Mouse (Mus musculus) thymus, postnatal 0 days (tissue): ENCODE measurements around the gene Mt4. TPM values are rescaled to one million over a fixed set of nuclear protein-coding genes. Genes with fewer than 3 reads are reported as not detected.

ENCODE experiments used
- DNase-seq: peaks from one replicate; pipeline ENCODE4 v3.0.0-alpha.2; 2015; ENCODE audit warnings: low spot score
- polyA plus RNA-seq: library from polyadenylated mRNA; unstranded; fragments of >200 nt; fragmentation: Nextera tagmentation; extraction: Ambion mirVana; gene quantifications from 2 replicates; pipeline ENCODE4 v1.2.1, GENCODE M21; 2015

The Mt4 gene
- polyA plus RNA-seq, 1 experiment from 2014 or later, result 5.6 TPM

DNA sequence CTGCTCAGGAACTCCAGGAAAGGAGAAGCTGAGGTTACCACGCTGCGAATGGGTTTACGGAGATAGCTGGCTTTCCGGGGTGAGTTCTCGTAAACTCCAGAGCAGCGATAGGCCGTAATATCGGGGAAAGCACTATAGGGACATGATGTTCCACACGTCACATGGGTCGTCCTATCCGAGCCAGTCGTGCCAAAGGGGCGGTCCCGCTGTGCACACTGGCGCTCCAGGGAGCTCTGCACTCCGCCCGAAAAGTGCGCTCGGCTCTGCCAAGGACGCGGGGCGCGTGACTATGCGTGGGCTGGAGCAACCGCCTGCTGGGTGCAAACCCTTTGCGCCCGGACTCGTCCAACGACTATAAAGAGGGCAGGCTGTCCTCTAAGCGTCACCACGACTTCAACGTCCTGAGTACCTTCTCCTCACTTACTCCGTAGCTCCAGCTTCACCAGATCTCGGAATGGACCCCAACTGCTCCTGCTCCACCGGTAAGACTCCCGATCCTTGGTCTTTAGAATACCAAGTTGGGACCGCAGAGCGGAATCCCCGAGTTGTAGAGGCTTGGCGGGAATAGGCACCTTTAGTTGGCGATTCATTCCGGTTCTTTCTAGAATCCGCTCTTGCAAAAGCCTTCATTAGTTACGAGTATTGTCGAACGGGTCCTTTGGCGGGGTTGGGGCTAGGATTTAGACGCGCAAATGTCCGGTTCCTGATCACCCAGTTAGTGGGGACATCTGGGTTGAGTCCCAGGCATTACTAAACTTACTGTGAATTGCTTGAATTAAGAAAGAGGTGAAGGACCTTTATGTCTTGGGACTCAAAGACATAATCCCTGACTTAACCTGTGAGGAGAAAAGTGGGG is 42.1 kb downstream of the Mt4 start, which contains the start of gene Mt1:
Mt1 (plus strand) TSS at position 226 of the 856 bp plus-strand sequence.
- peak; percentile 62 for DNase-seq

DNA sequence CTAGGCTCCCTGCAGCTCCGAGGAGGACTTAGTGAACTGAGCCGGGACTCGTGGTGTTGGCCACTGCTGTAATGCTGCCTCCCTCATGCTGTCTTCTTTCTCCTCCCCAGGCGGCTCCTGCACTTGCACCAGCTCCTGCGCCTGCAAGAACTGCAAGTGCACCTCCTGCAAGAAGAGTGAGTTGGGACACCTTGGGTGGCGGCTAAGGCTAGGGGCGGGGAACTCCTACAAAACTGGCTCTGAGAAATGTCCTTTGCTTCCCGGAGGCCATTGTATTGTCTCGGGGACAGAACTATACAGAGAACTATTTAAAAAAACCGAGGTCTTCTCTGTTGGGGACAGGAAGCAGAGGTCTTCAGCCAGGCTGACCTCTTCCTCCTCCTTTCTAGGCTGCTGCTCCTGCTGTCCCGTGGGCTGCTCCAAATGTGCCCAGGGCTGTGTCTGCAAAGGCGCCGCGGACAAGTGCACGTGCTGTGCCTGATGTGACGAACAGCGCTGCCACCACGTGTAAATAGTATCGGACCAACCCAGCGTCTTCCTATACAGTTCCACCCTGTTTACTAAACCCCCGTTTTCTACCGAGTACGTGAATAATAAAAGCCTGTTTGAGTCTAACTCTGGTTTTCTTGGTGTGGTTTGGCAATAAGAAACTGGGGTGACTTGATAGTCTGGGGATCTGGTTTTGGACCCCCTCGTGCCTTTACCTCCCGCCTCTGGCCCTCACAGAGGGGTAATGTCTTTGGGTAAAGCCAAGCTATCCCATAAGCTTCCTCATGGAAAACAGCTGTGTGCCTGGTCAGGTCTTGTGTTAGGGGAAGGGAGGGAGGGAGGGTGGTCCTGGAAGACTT is 42.9 kb downstream of the Mt4 start:
- DNase-seq, result no peak

- DNase-seq, result no peak
Observed at GRCm38 (mm10) chr8:94180561-94180908, 43.5 kb downstream of the Mt4 start.

GRCm38 (mm10) chr8:94182055-94182929 is 45.3 kb downstream of the Mt4 start:
- no peak for DNase-seq

DNA sequence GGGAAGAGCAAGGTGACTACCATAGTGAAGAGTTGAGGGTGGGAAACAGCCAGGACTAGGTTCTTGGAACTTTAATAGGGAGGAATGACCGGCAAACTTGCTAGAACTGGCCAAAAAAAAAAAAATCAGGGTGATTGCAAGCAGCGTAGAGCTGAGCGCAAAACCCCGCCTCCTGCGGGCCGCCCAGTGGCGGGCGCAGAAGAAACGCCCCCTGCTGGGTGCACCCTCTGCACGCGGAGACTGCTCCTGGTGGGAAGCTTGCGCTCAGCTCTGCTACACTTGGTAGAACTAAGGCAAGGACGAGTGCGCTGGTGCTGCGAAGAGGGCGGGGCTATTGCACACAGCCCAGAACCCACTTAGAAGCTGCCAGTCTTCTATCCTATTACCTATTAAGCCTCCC is 46.1 kb downstream of the Mt4 start:
- DNase-seq, result peak; percentile 85

GRCm38 (mm10) chr8:94184357-94184843 is 47.4 kb downstream of the Mt4 start:
- no peak for DNase-seq

GRCm38 (mm10) chr8:94185791-94186190 is 48.8 kb downstream of the Mt4 start:
- DNase-seq, result no peak

DNA sequence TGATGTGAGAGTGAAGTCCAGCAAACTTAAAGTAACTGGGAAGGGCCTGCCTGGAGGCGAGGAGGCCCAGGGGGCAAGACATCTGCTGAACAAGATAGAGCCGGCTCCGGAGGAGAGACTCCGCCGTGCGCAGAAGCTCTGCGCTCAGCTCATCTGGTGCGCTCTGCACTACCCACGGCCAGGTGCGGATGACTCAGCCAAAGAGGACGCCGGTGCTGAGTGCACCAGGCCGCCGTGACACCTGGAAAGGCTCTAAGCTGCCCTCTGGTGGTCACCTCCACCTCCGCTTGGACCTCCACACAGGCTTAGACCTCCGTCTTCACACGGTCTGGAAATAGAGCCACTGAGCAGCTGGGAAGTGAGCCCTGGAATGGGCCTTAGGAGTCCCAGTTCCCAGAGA is 49.5 kb downstream of the Mt4 start:
- peak; percentile 84 for DNase-seq

DNA sequence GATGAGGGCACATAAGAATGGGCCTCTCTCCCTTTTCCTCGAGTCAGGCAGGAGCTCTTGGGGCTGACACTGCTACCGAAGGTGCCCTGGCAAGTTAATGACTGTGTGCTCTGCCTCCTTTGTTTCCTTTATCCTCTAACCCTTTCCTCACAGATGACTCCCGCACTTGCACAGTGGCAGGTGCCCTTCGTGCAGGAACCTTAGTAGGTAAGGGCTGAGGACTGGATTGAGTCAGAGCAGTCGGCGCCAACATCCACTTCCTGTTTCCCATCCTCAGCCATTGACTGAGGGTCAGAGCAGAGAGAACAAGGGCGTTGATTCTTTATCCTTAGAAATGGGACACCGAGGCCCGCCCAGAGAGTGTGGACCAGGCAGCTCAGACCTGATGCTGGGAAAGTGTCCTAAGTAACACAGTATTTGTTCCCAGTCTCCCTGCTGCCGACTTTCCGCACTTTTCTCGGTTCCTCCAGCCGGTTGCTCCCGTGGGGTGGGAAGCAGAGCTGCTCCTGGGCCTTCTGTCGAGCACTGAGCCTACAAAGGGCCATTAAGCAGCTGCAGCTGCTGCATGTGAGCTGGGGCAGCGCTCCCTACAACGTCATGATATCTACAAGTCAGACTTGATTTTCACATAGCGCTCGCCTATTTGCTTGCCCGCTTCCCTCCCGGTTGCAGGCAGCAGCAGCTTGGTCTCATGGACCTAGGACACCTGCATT is 50.4 kb downstream of the Mt4 start:
- DNase-seq, result no peak

Other genes with a start within 250 kb of the Mt4 start
- 39.7 and 49.6 TPM in 2 replicates for gene Amfr, start 124.4 kb upstream of the Mt4 start, polyA plus RNA-seq
- gene Nudt21, start 100.2 kb upstream of the Mt4 start, polyA plus RNA-seq, result 183 and 192 TPM in 2 replicates
- 8.2 and 10.2 TPM in 2 replicates for gene Ogfod1, start 100.0 kb upstream of the Mt4 start, polyA plus RNA-seq
- gene Bbs2, start 38.3 kb upstream of the Mt4 start, polyA plus RNA-seq, result 7.2 and 9.3 TPM in 2 replicates
- 3.6 and 4.6 TPM in 2 replicates for gene Mt3, start 15.4 kb downstream of the Mt4 start, polyA plus RNA-seq
- gene Mt2, start 35.5 kb downstream of the Mt4 start, polyA plus RNA-seq, result 44.8 and 45.7 TPM in 2 replicates
- 112 and 124 TPM in 2 replicates for gene Mt1, start 41.9 kb downstream of the Mt4 start, polyA plus RNA-seq
- gene Nup93, start 77.4 kb downstream of the Mt4 start, polyA plus RNA-seq, result 48.3 and 54.2 TPM in 2 replicates
- gene Slc12a3, start 192.0 kb downstream of the Mt4 start, polyA plus RNA-seq, result 0.12 and 0.21 TPM in 2 replicates
- gene Herpud1, start 249.2 kb downstream of the Mt4 start, polyA plus RNA-seq, result 78.9 and 83.6 TPM in 2 replicates